Mouse (Mus musculus) C2C12 (cell line): ENCODE results near the gene Isyna1.

Source experiments
- CTCF ChIP-seq: IDR thresholded peaks from one replicate; pipeline ENCODE4 v1.5.1; 2011; ENCODE audit not compliant: control insufficient read depth, insufficient read depth, insufficient read length
- MYOD1 ChIP-seq: IDR thresholded peaks from one replicate; pipeline ENCODE4 v1.6.1; 2011; ENCODE audit warnings: low read depth; ENCODE audit not compliant: control insufficient read depth, insufficient read length
- MYOG ChIP-seq: IDR thresholded peaks from one replicate; pipeline ENCODE4 v1.6.1; 2011; ENCODE audit not compliant: control insufficient read depth, insufficient read length; ENCODE audit errors: extremely low read depth
- USF1 ChIP-seq: IDR thresholded peaks from one replicate; pipeline ENCODE4 v1.6.1; 2011; ENCODE audit warnings: low read depth, mild to moderate bottlenecking, control low read depth, moderate library complexity

GRCm38 (mm10) chr8:70593961-70594609 is at the start of gene Isyna1:
- TF ChIP-seq USF1 (no peak), CTCF (no peak), MYOD1 (no peak), MYOG (no peak)
